Mouse (Mus musculus): ENCODE results near the gene Tef.

- TF ChIP-seq USF1 (IDR thresholded peaks at IDR 0.05; ENCODE audit: low read depth, low read length) (no peak), EP300 (IDR thresholded peaks at IDR 0.05; ENCODE audit: low read depth in 1 of 2, low read length in 2 of 2) (no peak), CTCF (IDR thresholded peaks at IDR 0.05 in 2 of 3, conservative IDR thresholded peaks at IDR 0.05 in 1 of 3; ENCODE audit: control insufficient read depth in 1 of 3, insufficient read depth in 1 of 3, low read depth in 2 of 3, low read length in 3 of 3, poor library complexity in 1 of 3, severe bottlenecking in 1 of 3) (no peak), BHLHE40 (IDR thresholded peaks at IDR 0.05; ENCODE audit: borderline replicate concordance, low read depth, low read length) (no peak), CHD1 (IDR thresholded peaks at IDR 0.05; ENCODE audit: low read depth, low read length) (no peak), NELFE (IDR thresholded peaks at IDR 0.05; ENCODE audit: low read depth, low read length) (no peak), CHD2 (IDR thresholded peaks at IDR 0.05; ENCODE audit: low read length) (no peak), GATA1 (IDR thresholded peaks at IDR 0.05; ENCODE audit: low read depth, low read length) (no peak), POLR2A (IDR thresholded peaks at IDR 0.05; ENCODE audit: control insufficient read depth in 1 of 2, insufficient read depth in 1 of 2, low read depth in 1 of 2, low read length in 2 of 2, poor library complexity in 1 of 2) (no peak), JUND (IDR thresholded peaks at IDR 0.05; ENCODE audit: low read depth, low read length) (no peak), GABPA (IDR thresholded peaks at IDR 0.05; ENCODE audit: low read depth, low read length) (no peak), ETS1 (IDR thresholded peaks at IDR 0.05; ENCODE audit: low read depth, low read length) (no peak), MAFK (IDR thresholded peaks at IDR 0.05; ENCODE audit: borderline replicate concordance, low read depth, low read length) (no peak)
Measured at GRCm38 (mm10) chr15:81849104-81849503, 46.9 kb downstream of the Tef start.

Measured in MEL (cell line).